Mouse (Mus musculus) embryonic fibroblast, embryonic 13.5 days (primary cell): Measurements from ENCODE around the gene Tmem259. TPM values are rescaled to one million over a fixed set of nuclear protein-coding genes. Genes with fewer than 3 reads are reported as not detected.

ENCODE experiments used
- H3K27ac ChIP-seq: 2 replicates; pipeline ENCODE4 v1.5.1; 2012; ENCODE audit warnings: low read length, control low read depth, inconsistent platforms; ENCODE audit not compliant: insufficient read depth
- H3K4me1 ChIP-seq: 2 replicates; pipeline ENCODE4 v1.6.1; 2011; ENCODE audit warnings: low read length; ENCODE audit not compliant: control insufficient read depth, insufficient read depth
- H3K4me3 ChIP-seq: 2 replicates; pipeline ENCODE4 v1.5.1; 2011; ENCODE audit warnings: mild to moderate bottlenecking, control low read depth, low read length; ENCODE audit not compliant: insufficient read depth
- CTCF ChIP-seq: IDR thresholded peaks from 2 replicates; pipeline ENCODE4 v1.5.1; 2011; ENCODE audit warnings: mild to moderate bottlenecking, control low read depth, low read length, moderate library complexity, borderline replicate concordance; ENCODE audit not compliant: insufficient read depth
- POLR2A ChIP-seq: IDR thresholded peaks from 2 replicates; pipeline ENCODE4 v1.6.1; 2011; ENCODE audit warnings: low read depth, mild to moderate bottlenecking, control low read depth, low read length, moderate library complexity
- polyA plus RNA-seq: library from polyadenylated mRNA; stranded (reverse); fragments of >200 nt; gene quantifications from 2 replicates; pipeline ENCODE4 v1.2.4, GENCODE M21; 2011; ENCODE audit warnings: low read depth; ENCODE audit not compliant: missing spikeins, insufficient read length

The Tmem259 gene
- polyA plus RNA-seq, result 73.4 and 78.1 TPM in 2 replicates

DNA sequence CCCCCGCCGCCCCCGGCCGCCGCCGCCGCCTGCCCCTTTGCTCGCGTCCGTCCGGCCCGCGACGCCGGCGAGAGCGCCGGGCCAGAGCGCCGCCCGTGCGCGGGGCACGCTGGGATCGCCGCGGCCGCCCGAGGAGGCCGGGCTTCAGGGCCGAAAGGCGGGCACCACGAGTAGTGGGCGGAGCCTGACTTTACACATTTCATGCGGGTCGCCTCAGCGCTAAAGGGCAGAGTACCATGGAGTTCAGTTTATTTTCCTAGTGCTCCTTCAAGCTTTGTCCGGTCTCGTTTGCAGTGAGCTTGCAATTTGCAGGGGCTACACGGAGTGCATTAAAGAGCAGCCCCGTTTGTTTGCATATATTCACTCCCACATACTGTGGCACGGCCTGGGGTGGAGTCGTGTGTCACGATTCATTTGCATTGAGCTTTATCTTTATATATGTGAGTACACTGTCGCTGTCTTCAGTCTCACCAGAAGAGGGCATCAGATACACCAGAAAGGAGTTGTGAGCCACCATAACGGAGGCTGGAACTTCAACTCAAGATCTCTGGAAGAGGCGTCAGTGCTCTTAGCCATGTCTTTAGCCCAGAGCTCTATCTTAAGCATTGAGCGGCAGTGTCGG, at the start of gene Tmem259:
TSS of gene Tmem259 (minus strand) at position 136 of the 622 bp plus-strand sequence.
- Histone ChIP-seq H3K4me3 (peak within 1 kb of the TSS; percentile 90), H3K27ac (peak within 1 kb of the TSS; percentile 99), H3K4me1 (peaks cover 2% of the 10 kb centered on the region; the same call in 1 of the 2 replicates)
- TF ChIP-seq POLR2A (peak; percentile 40; the same call in 1 of the 2 replicates), CTCF (no peak)

- Histone ChIP-seq H3K4me3 (no peak overlapping the region), H3K4me1 (peaks cover 5% of the 10 kb centered on the region), H3K27ac (no peak overlapping the region)
- no peak for TF ChIP-seq CTCF
- no peak for TF ChIP-seq POLR2A
Measured at GRCm38 (mm10) chr10:80032799-80033480, 48.8 kb upstream of the Tmem259 start.

- H3K4me3 ChIP-seq, result no peak overlapping the region
- H3K27ac ChIP-seq, result no peak overlapping the region
- TF ChIP-seq CTCF (no peak), POLR2A (no peak)
- peaks cover 5% of the 10 kb centered on the region for H3K4me1 ChIP-seq
Measured at GRCm38 (mm10) chr10:80030736-80031135, 46.6 kb upstream of the Tmem259 start.

GRCm38 (mm10) chr10:80030191-80030590, 46.1 kb upstream of the Tmem259 start:
- H3K27ac ChIP-seq, result no peak overlapping the region
- H3K4me1 ChIP-seq, result peaks cover 5% of the 10 kb centered on the region
- no peak overlapping the region for H3K4me3 ChIP-seq
- TF ChIP-seq CTCF, result no peak
- no peak for TF ChIP-seq POLR2A

DNA sequence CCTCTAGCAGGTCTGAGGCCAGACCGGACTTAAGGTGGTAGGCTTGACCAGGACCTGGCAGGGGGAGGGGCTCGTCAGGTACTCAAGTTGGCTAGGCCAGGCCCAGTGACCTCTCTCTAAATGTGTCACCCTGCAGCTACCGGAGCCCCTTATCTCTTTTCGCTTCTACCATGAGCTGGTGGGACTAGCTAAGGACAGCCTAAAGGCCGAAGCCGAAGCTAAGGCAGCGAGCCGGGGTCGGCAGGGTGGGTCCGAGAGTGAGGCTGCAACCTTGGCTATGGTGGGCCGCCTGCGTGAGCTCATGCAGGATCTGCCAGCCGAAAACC, 44.4 kb upstream of the Tmem259 start:
- TF ChIP-seq CTCF, result no peak
- no peak for TF ChIP-seq POLR2A
- no peak overlapping the region for H3K4me3 ChIP-seq
- peaks cover 9% of the 10 kb centered on the region for H3K4me1 ChIP-seq
- no peak overlapping the region for H3K27ac ChIP-seq

DNA sequence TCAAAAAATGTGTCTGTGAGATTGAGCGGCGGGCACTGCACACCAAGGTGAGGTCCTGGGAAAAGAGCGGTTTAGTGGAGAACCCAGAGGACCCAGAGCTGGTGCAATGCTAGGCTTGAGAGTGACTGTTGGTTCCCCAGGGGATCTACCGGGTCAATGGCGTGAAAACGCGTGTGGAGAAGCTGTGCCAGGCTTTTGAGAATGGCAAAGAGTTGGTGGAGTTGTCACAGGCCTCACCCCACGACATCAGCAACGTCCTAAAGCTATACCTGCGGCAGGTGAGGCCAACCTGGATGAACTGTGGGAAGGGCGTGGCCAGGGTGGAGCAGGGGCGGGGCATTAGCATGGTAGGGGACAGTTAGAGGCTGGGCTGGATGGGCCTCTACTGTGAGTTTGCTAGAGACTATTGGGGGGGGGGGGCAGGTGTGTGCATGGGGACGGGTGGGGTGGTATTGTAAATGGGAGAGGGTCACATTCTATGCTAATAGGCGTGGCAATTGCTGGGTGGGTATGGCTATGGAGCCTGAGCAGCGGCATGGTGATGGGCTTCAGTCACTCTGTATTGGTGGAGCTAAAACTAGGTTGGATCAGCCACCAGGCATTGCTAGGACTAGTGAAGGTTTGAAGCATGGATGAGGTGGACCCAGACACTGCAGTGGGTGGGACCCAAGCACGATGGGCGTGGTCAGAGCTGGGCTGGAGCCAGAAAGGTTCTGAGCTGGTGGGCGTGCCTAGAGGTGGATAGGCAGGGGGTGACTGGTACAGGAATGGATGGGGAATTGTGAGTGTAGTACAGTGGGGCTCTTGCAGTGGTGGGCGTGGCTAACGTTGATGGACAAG, 43.8 kb upstream of the Tmem259 start:
- Histone ChIP-seq H3K27ac (no peak overlapping the region), H3K4me1 (peaks cover 8% of the 10 kb centered on the region), H3K4me3 (no peak overlapping the region)
- TF ChIP-seq CTCF, result no peak
- no peak for TF ChIP-seq POLR2A

GRCm38 (mm10) chr10:80025889-80026288, 41.8 kb upstream of the Tmem259 start:
- peaks cover 8% of the 10 kb centered on the region for H3K4me1 ChIP-seq
- H3K27ac ChIP-seq, result no peak overlapping the region
- no peak overlapping the region for H3K4me3 ChIP-seq
- TF ChIP-seq POLR2A, result no peak
- no peak for TF ChIP-seq CTCF

DNA sequence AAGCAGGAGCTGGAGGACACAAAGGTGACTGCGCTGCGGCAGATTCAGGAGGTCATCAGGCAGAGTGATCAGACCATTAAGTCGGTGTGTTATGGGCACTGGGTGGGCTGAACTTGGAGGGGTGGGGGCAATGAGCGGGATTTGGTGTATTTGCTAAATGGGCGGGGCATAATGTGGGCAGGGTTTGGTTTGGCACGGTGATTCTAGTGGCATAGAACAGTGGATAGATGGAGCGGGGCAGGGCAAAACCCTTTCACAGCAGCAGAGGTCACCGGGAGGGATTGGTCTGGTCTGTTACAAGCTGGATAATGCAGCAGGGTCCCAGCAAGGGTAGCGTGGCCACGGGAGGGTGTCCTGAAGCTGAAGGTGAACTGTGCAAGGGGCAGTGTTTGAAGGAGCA, 41.3 kb upstream of the Tmem259 start:
- Histone ChIP-seq H3K4me1 (peaks cover 8% of the 10 kb centered on the region), H3K4me3 (no peak overlapping the region), H3K27ac (no peak overlapping the region)
- TF ChIP-seq POLR2A, result no peak
- TF ChIP-seq CTCF, result no peak

GRCm38 (mm10) chr10:80025044-80025347, 40.9 kb upstream of the Tmem259 start:
- peaks cover 8% of the 10 kb centered on the region for H3K4me1 ChIP-seq
- no peak overlapping the region for H3K4me3 ChIP-seq
- H3K27ac ChIP-seq, result no peak overlapping the region
- no peak for TF ChIP-seq POLR2A

- H3K27ac ChIP-seq, result no peak overlapping the region
- peaks cover 8% of the 10 kb centered on the region for H3K4me1 ChIP-seq
- H3K4me3 ChIP-seq, result no peak overlapping the region
- TF ChIP-seq POLR2A (no peak), CTCF (no peak)
Measured at GRCm38 (mm10) chr10:80024229-80025043, 40.3 kb upstream of the Tmem259 start.
